Mouse (Mus musculus): ENCODE data around the gene Ksr1.
A peak's percentile ranks its signal among the peaks of the same experiment; 100 is the strongest.
"Not testable (repeated sequence)": the region's sequence is repeated elsewhere in the genome, so short reads cannot be mapped to it uniquely, and the experiment has no call there.

Ksr1 gene

GRCm38 (mm10) chr11:79012529-79012928 lies 133.7 kb downstream of the Ksr1 start:
- DNase-seq (ENCODE audit: low read depth): no peak

DNA sequence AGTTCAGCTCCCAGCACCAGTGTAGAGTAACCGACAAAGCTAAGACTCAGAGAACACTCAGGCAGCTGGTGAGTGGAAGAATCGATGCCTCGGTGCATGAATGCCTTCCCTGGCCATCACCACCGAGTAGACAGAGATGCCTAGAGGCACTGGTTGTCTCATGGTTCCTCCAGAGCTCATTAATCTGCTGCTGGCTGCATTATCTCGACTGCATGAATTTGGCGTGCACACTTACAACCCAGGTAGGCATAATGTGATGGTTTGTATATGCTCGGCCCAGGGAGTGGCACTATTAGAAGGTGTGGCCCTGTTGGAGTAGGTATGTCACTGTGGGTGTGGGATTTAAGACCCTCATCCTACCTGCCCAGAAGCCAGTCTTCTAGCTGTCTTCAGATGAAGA lies 137.3 kb downstream of the Ksr1 start:
- no peak for DNase-seq (ENCODE audit: low read depth)

GRCm38 (mm10) chr11:79008007-79008775 lies 138.0 kb downstream of the Ksr1 start:
- DNase-seq (ENCODE audit: low read depth): no peak

GRCm38 (mm10) chr11:79007356-79007755 lies 138.9 kb downstream of the Ksr1 start:
- not testable (repeated sequence) for DNase-seq (ENCODE audit: low read depth)

GRCm38 (mm10) chr11:79006417-79006816 lies 139.8 kb downstream of the Ksr1 start:
- peak; percentile 46 for DNase-seq (ENCODE audit: low read depth)

DNA sequence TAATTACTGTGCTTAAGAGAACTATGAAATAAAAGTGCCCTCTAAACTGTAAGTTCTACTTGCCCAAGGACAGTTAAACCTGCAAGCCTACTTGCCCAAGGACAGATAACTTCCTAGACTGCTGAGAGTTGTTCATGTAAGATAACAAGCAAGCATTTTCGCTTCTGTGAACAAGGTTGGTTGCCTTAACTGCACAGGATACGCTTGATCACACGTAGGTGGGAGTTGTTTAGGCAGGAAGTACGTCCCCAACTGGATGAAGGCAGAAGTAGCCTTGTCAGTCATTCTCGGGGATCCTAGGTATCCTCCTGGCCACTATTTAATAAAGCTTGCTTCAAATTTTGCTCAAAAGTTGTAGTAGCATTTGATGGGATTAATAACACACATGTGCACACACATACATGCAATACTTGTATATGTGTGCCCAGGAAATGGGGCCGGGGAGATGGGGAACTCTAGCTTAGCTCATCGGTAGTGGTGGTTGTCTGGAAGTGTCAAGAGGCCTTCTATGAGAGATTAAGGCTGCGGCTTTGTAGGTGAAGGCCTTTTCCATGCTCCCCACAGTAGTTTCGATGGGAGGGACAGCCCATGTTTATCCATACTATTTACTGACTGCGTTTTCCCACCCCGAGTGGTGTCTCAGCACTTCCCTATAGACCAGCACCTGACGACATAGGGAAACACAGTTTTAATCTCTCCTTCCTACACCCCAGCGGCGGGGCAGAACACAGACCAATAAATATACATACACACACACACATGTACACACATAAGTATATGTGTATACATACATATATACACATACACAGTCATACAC lies 140.4 kb downstream of the Ksr1 start:
- DNase-seq (ENCODE audit: low read depth): peak; percentile 63

- no peak for DNase-seq (ENCODE audit: low read depth)
Observed at GRCm38 (mm10) chr11:79003769-79004638, 142.2 kb downstream of the Ksr1 start.

DNA sequence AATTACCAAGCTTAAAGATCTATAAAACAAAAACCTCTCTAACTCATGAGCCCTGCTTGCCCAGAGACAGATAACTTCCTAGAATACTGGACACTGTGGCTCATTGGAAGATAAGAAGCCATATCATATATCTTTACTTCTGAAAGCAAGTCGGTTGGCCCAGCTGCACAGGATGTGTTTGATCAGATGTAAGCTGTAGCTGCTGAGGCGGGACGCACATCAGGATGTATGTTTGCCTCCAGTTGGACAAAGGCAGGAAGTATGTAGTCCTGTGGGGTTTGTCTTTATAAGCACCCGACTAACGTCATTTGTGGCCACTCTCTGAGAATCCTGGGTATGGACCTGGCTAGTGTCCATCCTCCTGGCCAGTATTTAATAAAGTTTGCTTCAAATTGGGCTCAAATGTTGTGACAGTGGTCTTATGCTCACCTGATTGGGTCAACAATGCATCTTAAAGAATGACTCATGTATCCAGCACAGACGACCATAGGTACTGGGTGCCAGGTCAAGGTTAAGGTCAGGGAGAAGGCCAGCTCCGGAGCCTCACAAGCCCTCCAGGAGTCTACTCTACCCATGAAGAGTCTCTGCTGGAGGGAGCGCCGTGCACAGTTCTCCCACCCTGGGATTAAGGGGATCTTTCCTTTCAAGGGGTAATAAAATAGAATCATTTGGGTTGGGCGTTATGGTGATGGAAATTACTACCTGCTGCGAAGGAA lies 143.0 kb downstream of the Ksr1 start:
- DNase-seq (ENCODE audit: low read depth): peak; percentile 57

GRCm38 (mm10) chr11:79002551-79002951 lies 143.7 kb downstream of the Ksr1 start:
- no peak for DNase-seq (ENCODE audit: low read depth)

GRCm38 (mm10) chr11:79001871-79002270 lies 144.3 kb downstream of the Ksr1 start:
- no peak for DNase-seq (ENCODE audit: low read depth)

DNA sequence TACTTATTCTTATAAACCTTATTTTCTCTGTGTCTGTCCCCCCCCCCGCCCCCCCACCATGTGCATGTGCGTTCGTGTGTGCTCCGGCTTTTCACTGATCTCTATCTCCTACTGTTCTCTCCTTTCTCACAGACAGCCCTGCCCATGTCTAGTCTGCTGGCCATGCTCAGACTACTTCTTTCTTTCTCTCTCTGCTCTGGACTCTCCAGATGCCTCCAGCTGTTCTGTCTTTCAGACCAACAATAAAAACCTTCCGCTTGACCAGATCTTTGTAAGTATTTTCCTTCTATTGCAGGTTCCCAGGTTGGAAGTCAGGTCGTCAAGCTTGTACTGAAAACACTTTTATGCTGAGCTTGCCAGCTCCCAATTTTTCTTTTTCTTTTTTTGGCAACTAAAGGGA lies 147.1 kb downstream of the Ksr1 start:
- DNase-seq (ENCODE audit: low read depth): no peak

GRCm38 (mm10) chr11:78990875-78991543 lies 155.2 kb downstream of the Ksr1 start:
- not testable (repeated sequence) for DNase-seq (ENCODE audit: low read depth)

DNA sequence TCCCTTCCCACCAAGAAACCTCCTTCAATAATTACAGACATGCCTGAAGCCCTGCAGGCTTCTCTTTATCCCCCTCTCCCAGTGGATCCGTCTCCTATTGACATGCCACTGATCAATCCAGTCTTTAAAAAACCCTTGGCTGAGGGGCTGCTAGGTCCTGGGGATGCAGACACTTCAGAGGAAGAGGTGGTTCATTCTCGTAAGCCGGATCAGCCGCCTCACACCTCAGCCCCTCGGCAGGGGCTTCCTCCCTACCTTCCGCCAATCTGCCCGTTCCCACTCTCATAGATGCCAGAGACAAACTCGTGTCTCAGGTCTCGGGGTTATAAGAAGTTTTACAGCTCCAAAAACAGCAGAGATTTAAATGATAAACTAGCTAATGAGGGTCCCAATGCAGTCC lies 156.1 kb downstream of the Ksr1 start:
- DNase-seq (ENCODE audit: low read depth): no peak

GRCm38 (mm10) chr11:78989206-78989605 lies 157.0 kb downstream of the Ksr1 start:
- not testable (repeated sequence) for DNase-seq (ENCODE audit: low read depth)

DNA sequence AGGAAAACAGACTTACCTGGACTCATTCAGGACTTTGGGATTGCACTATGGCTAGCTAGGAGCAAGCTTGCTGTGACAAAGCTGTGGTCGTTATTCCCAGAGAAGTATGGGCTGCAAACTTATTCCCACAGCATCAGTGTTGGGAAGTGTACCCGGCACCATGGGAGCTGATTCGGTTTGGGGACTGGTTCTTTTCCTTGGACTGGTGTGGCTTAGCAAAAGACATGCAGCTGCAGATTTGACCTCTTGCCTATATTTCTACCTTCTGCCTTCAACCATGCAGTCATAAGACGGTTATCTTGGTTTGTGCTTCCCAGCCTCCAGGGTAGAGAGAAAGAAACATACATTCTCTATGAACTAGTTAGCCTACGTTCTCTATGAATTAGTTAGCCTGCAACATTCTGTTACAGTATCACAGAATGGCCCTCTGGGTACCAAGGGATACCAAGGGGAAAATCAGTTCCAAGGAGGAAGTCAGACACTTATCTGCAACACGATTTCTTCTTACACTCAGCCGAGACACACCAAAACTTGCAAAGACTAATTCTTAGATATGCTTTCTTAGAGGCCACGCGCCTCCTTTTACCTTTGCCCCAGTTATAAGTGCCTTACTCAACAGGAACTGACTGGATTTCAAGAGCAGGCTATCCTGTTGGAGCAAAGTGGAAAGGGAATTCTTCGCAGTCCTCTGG lies 159.8 kb downstream of the Ksr1 start:
- no peak for DNase-seq (ENCODE audit: low read depth)

- DNase-seq (ENCODE audit: low read depth): no peak
Observed at GRCm38 (mm10) chr11:78985505-78985904, 160.7 kb downstream of the Ksr1 start.

DNA sequence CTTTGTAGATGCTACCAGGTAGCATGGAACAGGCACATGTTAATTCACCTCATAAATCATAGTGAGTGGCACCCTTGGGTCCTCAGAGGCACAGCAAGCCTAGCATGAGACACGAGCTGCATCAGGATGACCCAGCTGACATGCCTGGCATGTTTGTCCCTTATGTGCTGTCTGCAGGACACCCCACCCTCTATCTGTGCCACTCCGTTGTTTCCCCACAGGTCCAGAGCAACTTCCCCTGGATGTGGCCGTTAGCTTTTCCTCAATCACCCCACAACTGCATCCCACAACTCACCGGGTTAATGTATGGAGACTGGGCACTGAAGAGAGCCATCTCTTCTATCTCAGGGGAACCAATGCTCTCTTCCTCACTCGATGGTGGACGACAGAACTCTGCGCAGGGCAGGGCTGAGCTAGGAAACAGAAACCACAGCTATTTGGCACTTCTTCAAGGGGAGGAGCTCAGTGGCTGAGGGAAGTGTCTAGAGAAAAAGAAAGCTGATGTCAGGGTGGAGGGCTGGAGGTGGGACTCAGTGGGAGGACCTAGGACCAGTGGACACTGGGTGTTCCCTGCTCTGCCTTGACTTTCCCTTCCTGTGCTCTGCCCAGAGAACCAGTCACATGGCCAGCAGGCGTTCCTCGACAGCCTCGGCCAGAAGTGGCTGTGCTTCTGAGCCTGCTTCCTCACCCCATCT lies 161.6 kb downstream of the Ksr1 start, which contains the start of gene Lgals9:
Gene Lgals9, minus strand, starts transcription at position 464 of the 695 bp plus-strand sequence.
- DNase-seq (ENCODE audit: low read depth): peak; percentile 82

- DNase-seq (ENCODE audit: low read depth): no peak
Observed at GRCm38 (mm10) chr11:78983539-78983938, 162.7 kb downstream of the Ksr1 start.

GRCm38 (mm10) chr11:78982513-78983291 lies 163.5 kb downstream of the Ksr1 start:
- peak; percentile 68 for DNase-seq (ENCODE audit: low read depth)

Data from naive thymus-derived CD4-positive, alpha-beta T cell, adult 2 months (primary cell).